Mouse (Mus musculus) kidney, adult 2 months (tissue): Measurements from ENCODE around the gene Trim31. TPM values are rescaled to one million over a fixed set of nuclear protein-coding genes. Genes with fewer than 3 reads are reported as not detected.

Experiments used
- DNase-seq: peaks from one replicate; pipeline ENCODE4 v3.0.0; 2021
- H3K27ac ChIP-seq: fragments of 200-500 bp; 2 replicates; pipeline ENCODE4 v1.5.1; 2012; ENCODE audit warnings: low read depth, low read length, control low read depth, inconsistent platforms; ENCODE audit not compliant: insufficient read depth
- H3K27me3 ChIP-seq: fragments of 200-500 bp; replicated peaks from 2 replicates; pipeline ENCODE4 v1.6.1; 2012; ENCODE audit warnings: mild to moderate bottlenecking, moderate library complexity, low read length, inconsistent platforms; ENCODE audit not compliant: control insufficient read depth, insufficient read depth
- H3K36me3 ChIP-seq: fragments of 200-500 bp; 2 replicates; pipeline ENCODE4 v1.6.1; 2012; ENCODE audit warnings: mild to moderate bottlenecking, moderate library complexity, low read length, inconsistent platforms; ENCODE audit not compliant: control insufficient read depth, insufficient read depth
- H3K4me1 ChIP-seq: fragments of 200-500 bp; 2 replicates; pipeline ENCODE4 v1.6.1; 2011; ENCODE audit warnings: low read length; ENCODE audit not compliant: control insufficient read depth, insufficient read depth
- H3K4me3 ChIP-seq: fragments of 200-500 bp; 2 replicates; pipeline ENCODE4 v1.5.1; 2011; ENCODE audit warnings: mild to moderate bottlenecking, low read depth, low read length, control low read depth; ENCODE audit not compliant: insufficient read depth
- CTCF ChIP-seq: fragments of 200-500 bp; conservative IDR thresholded peaks from 2 replicates; pipeline ENCODE4 v1.5.1; 2011; ENCODE audit warnings: low read depth, mild to moderate bottlenecking, control low read depth, low read length, moderate library complexity, mixed read lengths; ENCODE audit not compliant: insufficient read depth, insufficient read length
- POLR2A ChIP-seq: fragments of 200-500 bp; IDR thresholded peaks from one replicate; pipeline ENCODE4 v1.6.1; 2011; ENCODE audit warnings: low read depth, low read length, control low read depth
- WGBS: fragments of 180-500 bp; shearing (Covaris S2); methylation state at CpG from one replicate; pipeline ENCODE4 v1.1.7; 2018; 5-methylcytosine and 5-hydroxymethylcytosine counted together
- polyA plus RNA-seq: library from polyadenylated mRNA; depleted of rRNA; stranded (reverse); fragments of >200 nt; gene quantifications from 2 replicates; pipeline ENCODE4 v1.2.3, GENCODE M21; 2012

Gene Trim31
- polyA plus RNA-seq, 1 experiment: not detected

DNA sequence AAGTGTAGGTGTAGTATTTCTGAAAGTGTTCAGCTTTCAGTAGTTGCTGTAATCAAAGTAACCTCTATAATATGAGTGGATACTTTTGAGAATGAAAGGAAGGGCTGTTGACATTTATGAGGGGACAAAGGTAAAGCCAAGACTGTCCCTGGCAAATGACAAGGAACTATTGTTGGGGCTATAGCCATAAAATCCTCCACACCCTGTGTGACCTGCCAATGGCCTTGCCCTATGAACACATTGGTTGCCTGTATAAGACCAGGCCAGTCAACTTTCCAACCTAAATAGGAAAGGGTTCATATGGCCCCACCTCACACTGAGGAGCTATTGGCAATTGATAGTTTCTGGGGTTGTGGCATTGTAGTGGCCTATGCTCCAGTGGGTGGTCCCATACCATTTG lies 853 bp upstream of the Trim31 start:
- Histone ChIP-seq H3K4me3 (no peak overlapping the region), H3K27me3 (no peaks in the 10 kb centered on the region), H3K4me1 (no peaks in the 10 kb centered on the region), H3K27ac (no peak overlapping the region), H3K36me3 (no peaks in the 10 kb centered on the region)
- no peak for TF ChIP-seq POLR2A
- no peak for TF ChIP-seq CTCF
- no peak for DNase-seq

DNA sequence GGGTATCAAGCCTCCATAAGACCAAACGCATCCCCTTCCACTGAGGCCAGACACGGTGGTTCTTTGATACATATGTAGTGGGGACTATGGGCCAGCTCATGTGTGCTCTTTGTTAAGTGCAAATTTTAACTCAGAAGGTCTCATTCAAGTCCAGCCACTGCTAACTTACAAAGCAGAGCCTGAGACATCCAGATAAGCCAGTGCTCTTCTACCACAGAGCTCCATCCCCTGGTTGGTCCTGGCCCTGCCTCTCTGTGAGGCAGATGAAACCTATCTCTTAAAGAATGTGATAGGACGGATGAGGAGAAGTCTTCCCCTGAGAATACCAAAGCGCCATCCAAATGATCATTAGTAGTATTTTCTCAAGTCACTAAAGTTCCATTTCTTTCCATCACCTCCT lies 1.5 kb downstream of the Trim31 start:
- no peaks in the 10 kb centered on the region for H3K4me1 ChIP-seq
- no peaks in the 10 kb centered on the region for H3K27me3 ChIP-seq
- H3K27ac ChIP-seq: no peak overlapping the region
- no peak for DNase-seq
- TF ChIP-seq CTCF (no peak), POLR2A (no peak)
- no peaks in the 10 kb centered on the region for H3K36me3 ChIP-seq
- WGBS: 89% methylated on average over 4 of the region's 4 CpGs
- no peak overlapping the region for H3K4me3 ChIP-seq

DNA sequence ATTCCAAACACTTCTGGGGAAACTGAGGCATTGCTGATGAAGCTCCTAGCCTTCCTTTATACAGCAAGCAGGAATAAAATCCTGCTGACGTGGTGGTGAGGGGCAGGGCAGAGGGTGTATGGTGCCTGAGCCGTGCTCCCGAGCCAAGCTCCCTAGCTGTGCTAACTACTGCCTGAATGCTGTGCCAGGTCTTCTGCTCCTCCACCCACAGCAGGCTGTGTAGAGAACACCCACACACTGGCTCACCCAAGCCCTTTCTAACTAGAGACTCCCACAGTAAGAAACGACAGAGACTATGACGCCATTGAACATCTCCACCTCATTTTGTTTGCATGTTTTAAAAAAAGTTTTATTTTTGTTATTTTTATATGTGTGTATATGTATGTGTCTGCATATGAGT lies 2.1 kb downstream of the Trim31 start:
- 86% methylated on average over 5 of the region's 5 CpGs for WGBS

DNA sequence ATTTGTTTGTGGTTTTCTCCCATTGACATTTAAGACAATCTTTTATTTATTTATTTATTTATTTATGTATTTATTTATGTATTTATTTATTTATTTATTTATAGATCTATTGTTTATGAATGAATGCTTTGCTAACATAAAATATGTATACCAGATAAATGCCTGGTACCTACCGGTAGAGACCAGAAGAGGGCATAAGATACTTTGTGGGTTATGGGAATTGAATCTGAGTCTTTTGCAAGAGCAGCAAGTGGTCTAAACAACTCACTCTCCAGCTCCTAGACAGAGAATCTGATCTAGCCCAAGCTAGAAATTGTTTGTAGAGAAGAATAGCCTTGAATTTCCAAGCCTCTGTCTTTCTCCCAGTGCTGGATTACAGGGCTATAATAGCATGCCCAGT lies 2.8 kb downstream of the Trim31 start:
- Histone ChIP-seq H3K4me3 (no peak overlapping the region), H3K27ac (no peak overlapping the region), H3K36me3 (no peaks in the 10 kb centered on the region), H3K4me1 (no peaks in the 10 kb centered on the region), H3K27me3 (no peaks in the 10 kb centered on the region)
- TF ChIP-seq POLR2A: no peak
- no peak for TF ChIP-seq CTCF
- WGBS: 36% methylated on average over 1 of the region's 1 CpGs
- DNase-seq: no peak

More for the DNA sequence above, 2.1 kb downstream of the Trim31 start:
- Histone ChIP-seq H3K27me3 (no peaks in the 10 kb centered on the region), H3K4me1 (no peaks in the 10 kb centered on the region), H3K27ac (no peak overlapping the region), H3K36me3 (no peaks in the 10 kb centered on the region), H3K4me3 (no peak overlapping the region)
- TF ChIP-seq CTCF: no peak
- no peak for TF ChIP-seq POLR2A
- no peak for DNase-seq

DNA sequence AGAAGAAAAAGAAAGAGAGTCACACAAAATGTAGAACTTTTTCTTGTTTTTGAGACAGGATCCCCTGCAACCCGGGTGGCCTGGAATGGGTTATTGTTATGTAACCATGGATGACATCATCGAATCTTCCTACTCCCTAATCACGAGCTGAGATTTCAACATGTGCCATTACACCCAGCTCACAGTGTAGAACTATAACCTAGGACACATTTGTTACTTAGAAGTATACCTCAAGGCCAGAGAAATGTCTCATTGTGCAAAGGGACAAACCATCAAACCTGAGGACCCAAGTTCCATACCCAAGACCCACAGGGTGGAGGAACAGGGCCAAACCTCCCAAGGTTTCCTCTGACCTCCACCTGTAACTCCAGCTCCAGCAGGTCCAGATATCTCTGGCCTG lies 5.7 kb downstream of the Trim31 start:
- 73% methylated on average over 3 of the region's 3 CpGs for WGBS
- Histone ChIP-seq H3K4me1 (no peaks in the 10 kb centered on the region), H3K4me3 (no peak overlapping the region), H3K27me3 (no peaks in the 10 kb centered on the region; the same call in 1 of the 2 replicates), H3K36me3 (no peaks in the 10 kb centered on the region), H3K27ac (no peak overlapping the region)
- TF ChIP-seq POLR2A: no peak
- TF ChIP-seq CTCF: no peak
- no peak for DNase-seq

DNA sequence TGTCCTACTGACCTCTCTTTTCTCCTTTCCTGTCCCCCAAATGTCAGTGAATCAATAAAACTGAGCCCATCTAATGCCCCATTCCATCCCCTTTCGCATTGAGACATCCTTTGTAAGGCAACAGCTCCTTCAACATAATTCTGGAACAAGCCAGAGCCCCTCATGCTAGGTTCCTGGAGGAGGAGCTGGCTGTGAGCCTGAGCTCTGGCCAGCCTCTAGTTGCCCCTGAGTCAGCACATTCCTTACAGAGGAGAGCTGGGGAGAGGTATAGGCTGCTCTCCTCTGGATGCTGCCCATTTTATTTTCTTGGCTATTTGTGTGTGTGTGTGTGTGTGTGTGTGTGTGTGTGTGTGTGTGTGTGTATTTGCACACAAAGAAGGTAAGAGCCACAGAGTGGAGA lies 10.3 kb downstream of the Trim31 start:
- H3K27me3 ChIP-seq: no peaks in the 10 kb centered on the region; the same call in 1 of the 2 replicates
- H3K27ac ChIP-seq: no peak overlapping the region
- TF ChIP-seq POLR2A: no peak
- no peak for TF ChIP-seq CTCF
- H3K36me3 ChIP-seq: no peaks in the 10 kb centered on the region
- no peaks in the 10 kb centered on the region for H3K4me1 ChIP-seq
- DNase-seq: no peak
- no peak overlapping the region for H3K4me3 ChIP-seq
- whole genome bisulfite sequencing: 36% methylated on average over 1 of the region's 1 CpGs

- no peak for DNase-seq
- Histone ChIP-seq H3K27ac (no peak overlapping the region), H3K4me3 (no peak overlapping the region), H3K27me3 (no peaks in the 10 kb centered on the region; the same call in 1 of the 2 replicates), H3K36me3 (no peaks in the 10 kb centered on the region), H3K4me1 (no peaks in the 10 kb centered on the region)
- no peak for TF ChIP-seq POLR2A
- no peak for TF ChIP-seq CTCF
- 54% methylated on average over 4 of the region's 4 CpGs for WGBS
Measured at GRCm38 (mm10) chr17:36909802-36910201, 11.9 kb downstream of the Trim31 start.

DNA sequence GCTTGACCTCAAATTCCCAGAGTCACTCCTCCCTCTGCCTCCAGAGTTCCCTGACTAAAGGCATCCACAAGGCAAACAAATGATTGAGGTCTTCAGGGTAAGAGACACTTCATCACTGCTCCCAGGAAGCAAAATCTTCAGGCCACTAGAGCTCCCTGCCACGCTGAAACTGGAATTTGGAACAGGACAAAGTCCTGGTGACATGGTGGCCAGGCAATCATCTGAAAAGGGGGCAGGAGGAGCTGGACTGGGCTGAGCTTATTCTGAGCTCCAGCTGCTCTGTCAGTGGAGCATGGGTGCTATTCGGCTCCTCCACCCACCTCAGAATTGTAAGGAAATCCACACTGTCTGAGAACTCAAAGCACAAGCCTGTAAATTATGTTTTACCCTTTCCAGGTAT lies 14.1 kb downstream of the Trim31 start:
- H3K27ac ChIP-seq: no peak overlapping the region
- H3K27me3 ChIP-seq: no peaks in the 10 kb centered on the region
- TF ChIP-seq POLR2A (no peak), CTCF (no peak)
- no peak overlapping the region for H3K4me3 ChIP-seq
- peak; percentile 34 for DNase-seq
- WGBS: 40% methylated on average over 2 of the region's 2 CpGs
- no peaks in the 10 kb centered on the region for H3K4me1 ChIP-seq
- no peaks in the 10 kb centered on the region for H3K36me3 ChIP-seq
